Mouse (Mus musculus) gastrocnemius, postnatal 4 days (tissue): Measurements from ENCODE around the gene Med18. TPM values are rescaled to one million over a fixed set of nuclear protein-coding genes. Genes with fewer than 3 reads are reported as not detected.
"Not testable (repeated sequence)": the region's sequence is repeated elsewhere in the genome, so short reads cannot be mapped to it uniquely, and the experiment has no call there.

Experiments
- DNase-seq, 2 experiments: peaks; one replicate each; pipeline ENCODE4 v3.0.0; 2021 to 2022; ENCODE audit warnings: low spot score in 2 of 2, mixed read lengths in 2 of 2
- total RNA-seq, 2 experiments: library from RNA; stranded (reverse); gene quantifications; 2 replicates each; pipeline ENCODE4 v1.2.3; 2021

Med18 gene
- total RNA-seq, 2 experiments from 2014 or later = 6.9 to 7.0 TPM

DNA sequence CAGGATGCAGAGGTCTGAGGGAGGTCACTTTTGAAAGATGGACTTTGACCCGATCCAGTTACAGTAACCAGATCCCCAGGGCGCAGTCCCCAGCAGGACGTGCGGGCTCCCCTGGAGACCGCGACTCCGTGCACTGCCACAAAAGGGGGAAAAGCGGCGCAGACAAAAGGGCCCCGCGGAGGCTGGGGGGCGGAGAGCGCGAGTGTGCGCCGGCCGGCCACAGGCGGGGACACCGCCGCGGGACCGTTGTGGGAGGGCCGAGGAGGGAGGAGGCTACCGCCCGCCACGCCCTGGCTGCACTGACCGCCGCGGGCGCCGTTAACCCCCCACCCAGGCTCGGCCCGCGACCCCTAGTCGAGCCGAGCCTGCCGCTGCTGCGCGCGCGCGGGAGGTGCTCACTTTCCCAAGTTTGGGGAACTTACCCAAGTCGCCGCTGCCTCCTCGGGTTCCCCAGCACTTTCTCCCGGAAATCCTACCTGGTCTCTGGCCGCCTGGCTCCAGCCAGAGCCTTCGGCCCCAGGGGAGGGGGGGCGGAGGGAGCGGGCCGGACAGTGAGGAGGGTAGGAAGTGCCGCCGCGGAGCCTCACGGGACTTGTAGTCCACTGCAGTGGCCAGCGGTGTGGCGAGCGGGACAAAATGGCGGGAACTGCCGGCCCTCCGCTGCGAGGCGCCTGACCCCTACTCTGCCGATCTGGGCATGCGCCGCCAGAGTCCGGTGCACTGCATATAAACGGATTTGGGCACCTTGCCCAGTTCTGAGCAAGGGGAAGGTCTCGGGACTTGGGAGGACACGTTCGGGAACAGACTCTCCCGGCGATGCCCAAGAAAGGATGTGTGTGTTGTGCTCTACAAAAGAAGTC, 41.6 kb downstream of the Med18 start, which contains the start of gene Phactr4:
Gene Phactr4, minus strand, starts transcription at position 567 of the 860 bp plus-strand sequence.
- peak; percentile 92 to 99 for DNase-seq

DNA sequence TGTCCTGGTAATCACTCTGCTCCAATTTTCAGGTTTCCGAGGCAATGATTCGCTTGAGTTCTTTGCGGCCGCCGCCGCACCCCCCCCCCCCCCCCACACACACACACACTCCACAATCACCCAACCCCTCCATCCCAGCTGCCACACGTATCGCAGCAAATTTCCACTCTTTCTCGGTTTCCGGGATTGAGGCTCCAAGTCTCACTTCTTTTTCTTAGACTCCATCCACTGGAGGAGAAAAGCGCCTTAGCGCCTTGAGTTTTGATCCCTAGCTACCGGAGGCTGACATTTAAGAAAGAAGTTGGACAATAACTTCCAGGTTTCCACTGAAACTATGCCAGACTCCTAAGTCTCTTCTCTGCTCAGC, 42.2 kb downstream of the Med18 start:
- peak in 1 of 2 experiments; percentile 11 for DNase-seq

DNA sequence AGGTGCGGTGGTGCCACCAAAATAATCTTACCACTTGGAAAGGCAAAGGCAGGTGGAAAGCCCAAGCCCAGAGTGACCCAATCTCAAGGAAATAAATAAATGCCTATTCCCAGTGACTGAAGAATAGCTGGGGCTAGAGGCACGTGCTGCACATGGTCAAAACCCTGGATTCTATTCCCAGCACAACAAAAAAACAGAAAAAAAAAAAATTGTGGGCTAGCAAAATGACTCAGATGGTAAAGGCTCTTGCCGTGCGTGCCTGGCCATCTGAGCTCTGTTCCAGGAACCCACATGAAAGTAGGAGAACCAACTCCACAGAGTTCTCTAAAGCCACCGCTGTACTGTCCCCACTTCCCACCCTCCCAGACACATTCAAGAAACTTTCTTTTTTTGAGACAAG, 43.2 kb downstream of the Med18 start:
- no peak for DNase-seq

DNA sequence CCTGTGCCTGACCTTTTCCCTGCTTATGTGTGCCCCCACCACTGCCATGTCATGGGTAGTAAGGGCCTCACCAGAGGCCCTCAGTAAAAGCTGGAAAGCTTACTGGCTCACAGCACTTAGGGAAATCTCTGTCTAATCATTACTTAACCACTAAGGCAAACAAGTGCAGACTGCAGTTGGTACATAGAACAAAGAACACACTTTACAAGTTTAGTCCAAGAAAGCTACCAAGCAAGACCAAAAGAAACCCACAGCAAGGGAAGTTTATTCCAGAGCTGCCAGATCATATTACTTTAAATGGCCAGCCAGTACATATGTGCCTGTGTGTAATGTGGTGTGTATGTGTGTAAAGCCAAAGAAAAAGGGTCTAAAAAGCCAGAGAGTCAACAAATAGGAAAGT, 47.8 kb downstream of the Med18 start:
- DNase-seq = no peak

DNA sequence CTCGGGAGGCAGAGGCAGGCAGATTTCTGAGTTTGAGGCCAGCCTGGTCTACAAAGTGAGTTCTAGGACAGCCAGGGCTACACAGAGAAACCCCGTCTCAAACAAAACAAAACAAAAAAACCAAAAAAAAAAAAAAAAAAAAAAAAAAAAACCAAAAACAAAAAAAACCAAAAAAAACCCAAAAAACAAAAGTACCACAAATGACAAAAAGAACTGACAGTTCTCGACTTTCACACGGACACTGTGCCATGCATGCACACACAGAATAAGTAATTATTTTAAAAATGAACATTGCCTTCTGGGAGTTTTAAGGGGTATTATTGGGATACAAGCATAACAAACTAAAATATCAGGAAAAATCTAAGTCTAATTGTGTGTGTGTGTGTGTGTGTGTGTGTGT, 50.5 kb downstream of the Med18 start:
- not testable (repeated sequence) for DNase-seq

DNA sequence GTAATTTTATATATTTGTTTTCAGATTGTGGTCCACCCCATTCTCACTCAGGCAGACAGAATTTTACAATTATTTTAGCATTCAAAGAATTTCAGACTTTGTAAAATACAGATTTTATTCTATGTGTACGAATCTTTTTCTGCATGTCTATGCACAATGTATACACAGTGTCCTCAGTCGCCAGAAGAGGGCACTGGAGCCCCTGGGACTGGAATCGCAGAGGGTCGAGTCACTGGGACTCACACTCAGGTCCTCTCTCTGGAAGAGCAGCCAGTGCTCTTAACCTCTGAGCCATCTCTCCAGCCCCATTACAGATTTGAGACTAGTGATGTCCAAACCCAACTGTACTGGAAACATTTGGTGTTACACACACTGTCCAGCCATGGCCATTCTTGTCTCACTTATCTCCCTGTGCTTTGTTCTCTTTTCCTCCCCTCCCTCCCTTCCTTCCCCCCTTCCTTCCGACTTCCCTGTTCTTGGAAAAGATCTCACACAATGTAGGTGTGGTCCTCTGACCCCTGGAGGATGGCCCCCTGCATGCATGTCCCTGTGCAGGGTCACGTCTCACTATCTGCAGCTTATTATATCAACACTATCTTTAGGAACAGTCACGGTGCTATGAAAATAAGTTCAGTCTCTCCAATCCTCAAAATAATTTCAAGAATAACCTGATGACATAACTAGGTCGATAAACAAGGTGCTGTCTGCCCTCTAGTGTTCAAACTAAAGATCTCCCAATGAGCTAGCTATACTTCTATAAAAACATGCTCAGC, 52.2 kb downstream of the Med18 start:
- DNase-seq = peak in 1 of 2 experiments; percentile 17

DNA sequence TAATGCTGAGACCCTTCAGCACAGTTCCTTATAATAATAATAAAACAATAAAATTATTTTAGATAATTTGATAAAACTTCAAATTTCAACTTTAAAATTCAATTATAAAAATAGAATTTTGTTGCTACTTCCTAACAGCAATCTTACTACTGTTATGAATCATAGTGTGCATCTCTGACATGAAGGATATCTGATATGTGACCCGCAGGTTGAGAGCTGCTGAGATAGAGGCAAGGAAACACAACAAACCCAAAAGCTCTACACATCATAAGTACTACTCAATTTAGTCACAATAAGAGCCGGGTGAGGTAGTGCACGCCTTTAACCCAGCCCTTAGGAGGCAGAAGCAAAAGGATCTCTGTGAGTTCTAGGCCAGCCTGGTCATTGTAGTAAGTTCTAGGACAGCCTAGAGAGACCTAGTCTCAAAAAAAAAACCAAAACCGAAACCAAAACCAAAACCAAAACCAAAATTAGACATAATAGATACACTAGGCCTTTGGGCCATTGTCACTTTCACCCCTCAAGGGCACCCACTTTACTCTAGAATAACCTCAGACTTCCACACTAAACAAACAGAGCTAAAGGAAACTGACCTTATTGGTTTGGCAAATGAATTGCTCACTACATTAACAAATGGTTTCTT, 54.0 kb downstream of the Med18 start:
- DNase-seq = no peak

Other genes starting within 250 kb of the Med18 start
- 10 to 100 TPM; 18.7 to 19.5 TPM for gene Gmeb1, start 202.3 kb downstream of the Med18 start, total RNA-seq
- 10 to 100 TPM; 26.6 to 29.2 TPM for gene Taf12, start 189.5 kb downstream of the Med18 start, total RNA-seq
- 1 to 10 TPM; 1.0 to 1.3 TPM for gene Rab42, start 160.5 kb downstream of the Med18 start, total RNA-seq
- 10 to 100 TPM; 25.0 to 26.6 TPM for gene Trnau1ap, start 134.4 kb downstream of the Med18 start, total RNA-seq
- gene Rcc1, start 110.3 kb downstream of the Med18 start, total RNA-seq = 10 to 100 TPM; 25.3 to 27.7 TPM
- gene Phactr4, start 41.4 kb downstream of the Med18 start, total RNA-seq = 10 to 100 TPM; 25.3 to 25.9 TPM
- gene Sesn2, start 46.6 kb upstream of the Med18 start, total RNA-seq = 1 to 10 TPM; 2.0 to 2.8 TPM
- gene Atpif1, start 69.7 kb upstream of the Med18 start, total RNA-seq = 100 to 1,000 TPM; 213 to 218 TPM
- 10 to 100 TPM; 71.4 to 79.4 TPM for gene Dnajc8, start 71.6 kb upstream of the Med18 start, total RNA-seq
- 1 to 10 TPM; 3.5 to 3.9 TPM for gene Ptafr, start 100.1 kb upstream of the Med18 start, total RNA-seq
- 10 to 100 TPM; 22.2 to 23.6 TPM for gene Eya3, start 175.1 kb upstream of the Med18 start, total RNA-seq